Mouse (Mus musculus) ES-Bruce4 (cell line): Measurements from ENCODE around the gene Gsc2. TPM values are rescaled to one million over a fixed set of nuclear protein-coding genes. Genes with fewer than 3 reads are reported as not detected.
A peak's percentile ranks its signal among the peaks of the same experiment; 100 is the strongest.

Experiments used
- H3K27ac ChIP-seq: 2 replicates; pipeline ENCODE4 v1.5.1; 2012; ENCODE audit warnings: low read length, inconsistent platforms; ENCODE audit not compliant: insufficient read depth
- H3K27me3 ChIP-seq: 2 replicates; pipeline ENCODE4 v1.6.1; 2012; ENCODE audit warnings: mild to moderate bottlenecking, low read length, inconsistent platforms; ENCODE audit not compliant: control insufficient read depth, poor library complexity, insufficient read depth, severe bottlenecking
- H3K36me3 ChIP-seq: 2 replicates; pipeline ENCODE4 v1.6.1; 2012; ENCODE audit warnings: inconsistent platforms, mild to moderate bottlenecking, low read length, moderate library complexity; ENCODE audit not compliant: control insufficient read depth, poor library complexity, insufficient read depth, severe bottlenecking
- H3K4me1 ChIP-seq: one replicate; pipeline ENCODE4 v1.8.1; 2011; ENCODE audit warnings: low read length; ENCODE audit not compliant: control insufficient read depth, insufficient read depth
- H3K4me3 ChIP-seq: 2 replicates; pipeline ENCODE4 v1.5.1; 2011; ENCODE audit warnings: low read depth, mild to moderate bottlenecking, low read length
- H3K9ac ChIP-seq: 2 replicates; pipeline ENCODE4 v1.6.1; 2012; ENCODE audit warnings: low read depth, mild to moderate bottlenecking, inconsistent platforms; ENCODE audit not compliant: poor library complexity, severe bottlenecking
- H3K9me3 ChIP-seq: replicated peaks from 2 replicates; pipeline ENCODE4 v1.6.1; 2012; ENCODE audit warnings: mild to moderate bottlenecking, low read length, inconsistent platforms; ENCODE audit not compliant: control insufficient read depth, poor library complexity, insufficient read depth, severe bottlenecking
- CTCF ChIP-seq: IDR thresholded peaks from one replicate; pipeline ENCODE4 v1.8.1; 2011; ENCODE audit warnings: low read depth, low read length
- EP300 ChIP-seq: IDR thresholded peaks from 2 replicates; pipeline ENCODE4 v1.6.1; 2011; ENCODE audit warnings: low read depth, low read length; ENCODE audit not compliant: insufficient read depth
- POLR2A ChIP-seq: IDR thresholded peaks from one replicate; pipeline ENCODE4 v1.8.1; 2011; ENCODE audit warnings: low read length; ENCODE audit not compliant: insufficient read depth
- polyA plus RNA-seq: library from polyadenylated mRNA; stranded (reverse); fragments of >200 nt; gene quantifications from 2 replicates; pipeline ENCODE4 v1.2.4, GENCODE M21; 2011; ENCODE audit warnings: low read depth; ENCODE audit not compliant: missing spikeins, insufficient read depth, insufficient read length

The Gsc2 gene
- polyA plus RNA-seq, 1 experiment: 0.52 TPM

- TF ChIP-seq POLR2A (no peak), CTCF (no peak), EP300 (no peak)
- no peaks in the 10 kb centered on the region for H3K27me3 ChIP-seq
Observed at GRCm38 (mm10) chr16:17934445-17934910, 19.6 kb upstream of the Gsc2 start.

GRCm38 (mm10) chr16:17933594-17934444 lies 19.0 kb upstream of the Gsc2 start:
- Histone ChIP-seq H3K9ac (no peak overlapping the region), H3K27ac (no peak overlapping the region), H3K27me3 (no peaks in the 10 kb centered on the region), H3K4me1 (peaks cover 6% of the 10 kb centered on the region), H3K36me3 (no peaks in the 10 kb centered on the region), H3K9me3 (no peaks in the 10 kb centered on the region), H3K4me3 (no peak overlapping the region)
- TF ChIP-seq EP300 (no peak), CTCF (no peak), POLR2A (no peak)

More at GRCm38 (mm10) chr16:17934445-17934910, 19.6 kb upstream of the Gsc2 start:
- Histone ChIP-seq H3K9ac (no peak overlapping the region), H3K36me3 (no peaks in the 10 kb centered on the region), H3K4me3 (no peak overlapping the region), H3K4me1 (peaks cover 3% of the 10 kb centered on the region), H3K27ac (no peak overlapping the region), H3K9me3 (no peaks in the 10 kb centered on the region)

GRCm38 (mm10) chr16:17931906-17932460 lies 17.1 kb upstream of the Gsc2 start:
- no peak for TF ChIP-seq EP300
- peaks cover 6% of the 10 kb centered on the region for H3K4me1 ChIP-seq
- H3K4me3 ChIP-seq: no peak overlapping the region
- H3K9ac ChIP-seq: no peak overlapping the region
- no peaks in the 10 kb centered on the region for H3K27me3 ChIP-seq
- no peaks in the 10 kb centered on the region for H3K36me3 ChIP-seq
- H3K27ac ChIP-seq: no peak overlapping the region
- no peaks in the 10 kb centered on the region for H3K9me3 ChIP-seq

- Histone ChIP-seq H3K27ac (peak overlapping the region; percentile 70), H3K4me3 (no peak overlapping the region), H3K27me3 (no peaks in the 10 kb centered on the region), H3K9me3 (no peaks in the 10 kb centered on the region), H3K4me1 (peaks cover 6% of the 10 kb centered on the region), H3K36me3 (peaks cover 9% of the 10 kb centered on the region), H3K9ac (no peak overlapping the region)
- TF ChIP-seq POLR2A (no peak), EP300 (no peak), CTCF (no peak)
Observed at GRCm38 (mm10) chr16:17929631-17930030, 14.8 kb upstream of the Gsc2 start.

GRCm38 (mm10) chr16:17929211-17929610 lies 14.4 kb upstream of the Gsc2 start:
- peaks cover 9% of the 10 kb centered on the region for H3K36me3 ChIP-seq
- peak overlapping the region; percentile 70 for H3K27ac ChIP-seq
- H3K4me3 ChIP-seq: no peak overlapping the region
- no peaks in the 10 kb centered on the region for H3K27me3 ChIP-seq
- H3K4me1 ChIP-seq: peaks cover 6% of the 10 kb centered on the region
- no peak for TF ChIP-seq POLR2A
- no peak for TF ChIP-seq CTCF
- TF ChIP-seq EP300: peak; percentile 63; the same call in 1 of the 2 replicates
- no peak overlapping the region for H3K9ac ChIP-seq
- no peaks in the 10 kb centered on the region for H3K9me3 ChIP-seq

DNA sequence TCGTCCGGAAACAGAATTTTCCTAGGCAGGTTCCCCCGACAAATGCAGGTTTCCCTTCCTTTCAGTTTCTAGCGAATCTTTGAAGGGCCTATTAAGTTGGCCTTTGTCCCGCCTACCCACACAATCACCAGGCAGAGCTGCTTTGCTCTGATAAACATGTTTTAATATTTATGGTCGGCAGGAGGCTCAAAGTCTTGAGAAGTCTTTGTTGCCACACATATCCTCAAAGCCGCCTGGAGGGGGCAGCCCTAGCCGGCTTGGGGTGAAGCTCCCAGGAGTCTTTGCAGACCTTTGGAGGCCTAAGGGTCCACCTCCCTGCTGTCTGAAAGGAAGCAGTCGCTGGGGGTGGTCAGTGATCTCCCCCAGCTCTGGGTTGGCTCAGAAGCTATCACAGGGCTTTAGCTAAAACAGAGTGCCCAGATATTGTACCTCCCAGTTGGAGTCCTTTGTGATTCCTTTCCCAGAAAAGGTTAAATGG lies 13.8 kb upstream of the Gsc2 start:
- peaks cover 6% of the 10 kb centered on the region for H3K4me1 ChIP-seq
- peak; percentile 34 for TF ChIP-seq CTCF
- peak; percentile 68; the same call in 1 of the 2 replicates for TF ChIP-seq EP300
- TF ChIP-seq POLR2A: no peak

More for the DNA sequence above, 13.8 kb upstream of the Gsc2 start:
- Histone ChIP-seq H3K27ac (peak overlapping the region; percentile 96), H3K27me3 (no peaks in the 10 kb centered on the region), H3K9me3 (no peaks in the 10 kb centered on the region), H3K9ac (peak overlapping the region; percentile 91), H3K4me3 (peak overlapping the region; percentile 77), H3K36me3 (peaks cover 9% of the 10 kb centered on the region)
